Mouse (Mus musculus) R1 (cell line): Measurements from ENCODE around the gene Tspan11.
A peak's percentile ranks its signal among the peaks of the same experiment; 100 is the strongest.

Experiments used
- DNase-seq: peaks from one replicate; pipeline ENCODE4 v3.0.0-alpha.2; 2018; ENCODE audit warnings: low read depth, low spot score

The Tspan11 gene

DNA sequence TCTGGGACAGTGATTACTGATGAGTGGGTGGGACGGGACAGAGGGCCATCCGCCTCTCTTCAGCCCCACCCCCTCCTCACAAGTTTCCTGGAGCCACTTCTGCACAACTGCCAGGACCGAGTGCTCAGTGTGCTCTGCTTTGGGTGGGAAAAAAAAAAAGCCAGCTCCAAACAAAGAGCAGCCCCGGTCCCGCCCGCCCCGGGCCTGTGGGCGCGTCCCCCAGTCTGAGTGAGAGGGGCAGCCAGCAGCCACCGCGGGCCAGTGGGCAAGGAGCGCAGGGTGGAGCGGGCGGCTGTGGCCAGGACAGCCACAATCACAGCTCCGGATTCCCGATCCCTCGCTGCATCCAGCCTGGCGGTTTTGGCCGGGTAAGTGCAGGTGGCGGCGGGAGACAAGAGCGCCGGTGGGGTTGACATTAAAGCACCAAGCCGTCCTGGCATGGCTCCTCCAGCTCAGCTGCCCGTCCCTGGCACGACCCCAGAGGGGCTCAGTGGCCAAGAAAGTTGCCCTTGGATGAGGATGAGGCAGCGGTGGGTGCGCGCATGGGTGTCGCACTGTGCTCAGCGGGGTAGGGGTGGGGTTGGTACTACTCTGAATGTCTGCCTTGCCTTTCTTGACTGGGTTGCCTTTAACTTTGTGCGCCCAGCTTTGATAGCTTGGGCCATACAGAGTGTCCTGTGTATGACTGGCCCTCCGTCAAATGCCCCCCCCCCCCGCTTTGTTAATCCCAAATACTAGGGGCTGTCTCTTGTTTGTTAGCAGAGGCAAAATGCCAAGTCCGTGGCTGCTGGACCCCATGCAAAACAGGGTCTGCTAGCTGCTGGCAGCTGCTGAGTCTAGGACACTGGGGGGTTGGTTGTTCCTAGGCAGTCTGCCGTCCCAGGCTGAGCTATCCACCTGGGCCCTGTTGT lies at the start of gene Tspan11:
Gene Tspan11, plus strand, starts transcription at position 79 of the 911 bp plus-strand sequence.
- peak; percentile 65 for DNase-seq

DNA sequence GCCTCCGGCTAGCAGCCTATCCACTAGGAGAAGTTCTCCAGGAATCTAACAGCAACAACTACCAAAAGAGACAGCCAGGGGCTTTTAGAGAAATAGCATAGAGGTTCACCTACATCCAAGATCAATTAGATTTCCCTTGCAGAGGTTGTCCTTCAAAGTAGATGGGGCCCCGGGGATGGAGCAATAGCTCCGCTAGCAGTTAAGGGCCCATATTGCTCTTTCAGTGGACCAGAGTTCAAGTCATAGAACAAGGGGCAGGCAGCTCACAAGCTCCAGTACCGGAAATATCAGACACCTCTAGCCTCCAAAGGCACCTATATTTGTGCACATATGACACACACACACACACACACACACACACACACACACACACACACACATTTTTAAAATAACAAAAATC lies 49.5 kb upstream of the Tspan11 start:
- DNase-seq, result no peak

DNA sequence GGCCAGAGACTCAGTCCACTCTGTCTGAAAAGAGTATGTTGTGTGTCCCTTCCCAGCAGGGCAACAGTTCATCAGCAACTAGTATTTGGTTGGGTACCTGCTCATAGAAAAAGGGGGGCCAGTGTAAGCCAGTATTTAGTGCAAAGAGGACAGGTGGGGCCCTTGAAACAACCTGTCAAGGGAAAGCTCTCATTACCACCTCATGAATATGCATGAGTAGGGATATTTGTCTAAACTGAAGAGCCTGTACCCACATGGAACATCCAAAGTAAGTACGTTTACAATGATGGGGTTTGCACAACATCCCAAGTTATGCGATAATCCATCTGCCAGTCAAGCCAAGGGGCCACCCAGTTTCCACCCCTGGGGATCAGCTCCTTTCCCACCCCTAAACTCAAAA lies 47.9 kb upstream of the Tspan11 start:
- no peak for DNase-seq

DNA sequence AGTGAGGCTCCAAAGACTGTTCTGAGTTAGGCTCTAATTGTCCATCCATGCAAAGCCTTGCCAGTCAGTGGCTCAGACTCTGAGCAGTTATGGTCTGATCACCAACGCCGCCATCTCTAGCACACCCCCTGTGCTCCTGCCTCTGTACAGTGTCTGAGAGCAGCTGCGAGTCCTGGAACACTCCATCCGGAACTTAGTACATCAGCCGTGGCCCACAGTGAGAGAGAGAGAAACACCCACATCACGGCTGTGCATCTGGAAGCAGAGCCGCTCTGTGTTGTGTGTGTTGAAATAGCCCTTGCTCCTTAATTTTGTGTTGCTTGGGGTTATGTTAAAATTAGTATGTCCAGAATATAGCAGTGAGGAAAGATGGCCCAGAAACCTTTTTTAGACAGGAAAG lies 47.2 kb upstream of the Tspan11 start:
- DNase-seq, result no peak

DNA sequence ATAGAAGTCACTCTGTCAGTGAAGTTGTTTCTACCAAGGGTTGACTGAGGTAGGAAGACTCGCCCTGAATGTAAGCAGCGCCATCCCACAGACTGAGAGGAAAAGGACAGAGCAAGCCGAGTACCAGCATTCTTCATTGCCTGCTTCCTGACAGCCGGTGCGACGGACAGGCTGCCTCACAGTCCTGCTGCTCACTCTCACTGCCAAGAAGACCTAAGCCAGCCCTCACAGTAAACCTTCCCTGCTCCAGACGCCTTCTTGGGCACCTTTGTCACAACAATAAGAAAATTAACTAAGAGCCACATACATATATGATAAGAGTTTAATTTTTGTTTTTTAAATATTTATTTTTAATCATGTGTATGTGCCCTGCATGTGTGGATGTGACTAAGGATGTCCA lies 46.1 kb upstream of the Tspan11 start:
- no peak for DNase-seq

DNA sequence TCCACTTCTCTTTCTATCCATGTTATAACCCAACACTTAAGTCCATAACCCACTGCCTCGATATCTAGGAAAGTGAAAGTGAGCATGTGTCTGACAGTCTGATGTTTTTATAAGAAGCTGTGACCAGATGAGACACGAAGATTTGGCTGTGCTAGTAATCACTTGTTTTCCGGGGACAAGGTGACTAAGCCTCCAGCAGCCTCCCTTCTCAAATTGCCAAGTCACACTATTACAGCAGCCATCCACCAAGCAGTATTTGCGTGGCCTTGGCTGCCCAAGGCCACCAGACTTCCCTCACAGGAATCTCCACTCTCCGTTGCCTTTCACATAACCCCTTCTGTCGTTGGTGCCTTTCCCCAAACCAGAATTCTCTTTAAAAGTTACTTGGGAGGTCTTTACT lies 40.9 kb upstream of the Tspan11 start:
- no peak for DNase-seq

DNA sequence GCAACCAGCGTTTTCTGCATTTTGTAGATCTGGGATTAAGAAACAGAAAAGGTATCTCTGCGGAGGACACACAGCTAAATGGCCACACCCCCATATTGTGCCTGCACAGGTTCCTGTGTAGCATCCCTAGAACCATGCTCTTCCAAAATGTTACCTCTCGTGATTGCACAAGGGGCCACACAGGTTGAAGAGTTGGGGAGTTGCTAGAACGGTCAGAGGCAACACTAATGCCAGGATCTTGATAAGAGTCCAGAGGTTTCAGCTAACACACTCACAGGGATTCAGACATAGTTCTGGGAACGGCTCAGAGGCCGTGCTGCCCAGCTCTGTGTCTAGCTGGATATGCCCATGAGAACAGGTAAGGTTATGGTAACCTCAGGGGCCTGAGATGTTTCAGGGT lies 37.9 kb upstream of the Tspan11 start:
- no peak for DNase-seq

DNA sequence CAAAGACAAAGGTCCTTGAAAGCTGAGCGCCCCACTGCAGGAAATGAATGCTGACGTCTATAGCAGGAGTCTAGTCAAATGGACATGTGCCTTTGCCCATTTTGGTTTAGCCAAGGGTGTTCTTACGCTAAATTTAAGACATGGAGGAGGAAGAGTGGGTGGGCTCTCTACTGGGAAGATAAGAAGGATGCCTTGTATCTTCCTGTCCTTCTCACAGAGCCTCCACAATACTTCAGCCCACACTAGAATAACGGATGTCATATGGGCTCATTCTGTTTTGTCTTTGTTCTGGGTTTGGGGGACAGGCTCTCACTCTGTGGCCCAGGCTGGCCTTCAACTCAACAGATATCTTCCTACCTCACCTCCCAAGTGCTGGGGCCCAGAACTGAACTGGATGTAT lies 35.8 kb upstream of the Tspan11 start:
- DNase-seq, result no peak

DNA sequence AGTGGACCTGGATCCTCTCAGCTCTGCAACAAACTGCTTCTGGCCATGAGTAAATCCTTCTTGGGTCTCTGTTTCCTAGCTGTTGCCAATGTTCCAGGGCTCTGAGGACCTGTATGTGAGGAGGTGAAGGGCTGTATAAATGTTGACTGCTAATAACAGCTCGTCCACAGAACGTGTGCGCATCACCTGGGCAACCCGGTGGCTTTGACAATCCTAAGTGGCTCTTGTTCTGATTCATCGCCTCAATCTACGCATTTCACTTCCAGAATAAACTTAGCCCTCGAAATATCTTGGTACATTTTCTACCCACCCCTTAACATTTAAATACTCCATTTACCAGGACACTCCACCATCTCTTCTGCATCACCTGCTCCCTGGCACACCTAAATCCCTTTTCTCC lies 34.1 kb upstream of the Tspan11 start:
- no peak for DNase-seq

DNA sequence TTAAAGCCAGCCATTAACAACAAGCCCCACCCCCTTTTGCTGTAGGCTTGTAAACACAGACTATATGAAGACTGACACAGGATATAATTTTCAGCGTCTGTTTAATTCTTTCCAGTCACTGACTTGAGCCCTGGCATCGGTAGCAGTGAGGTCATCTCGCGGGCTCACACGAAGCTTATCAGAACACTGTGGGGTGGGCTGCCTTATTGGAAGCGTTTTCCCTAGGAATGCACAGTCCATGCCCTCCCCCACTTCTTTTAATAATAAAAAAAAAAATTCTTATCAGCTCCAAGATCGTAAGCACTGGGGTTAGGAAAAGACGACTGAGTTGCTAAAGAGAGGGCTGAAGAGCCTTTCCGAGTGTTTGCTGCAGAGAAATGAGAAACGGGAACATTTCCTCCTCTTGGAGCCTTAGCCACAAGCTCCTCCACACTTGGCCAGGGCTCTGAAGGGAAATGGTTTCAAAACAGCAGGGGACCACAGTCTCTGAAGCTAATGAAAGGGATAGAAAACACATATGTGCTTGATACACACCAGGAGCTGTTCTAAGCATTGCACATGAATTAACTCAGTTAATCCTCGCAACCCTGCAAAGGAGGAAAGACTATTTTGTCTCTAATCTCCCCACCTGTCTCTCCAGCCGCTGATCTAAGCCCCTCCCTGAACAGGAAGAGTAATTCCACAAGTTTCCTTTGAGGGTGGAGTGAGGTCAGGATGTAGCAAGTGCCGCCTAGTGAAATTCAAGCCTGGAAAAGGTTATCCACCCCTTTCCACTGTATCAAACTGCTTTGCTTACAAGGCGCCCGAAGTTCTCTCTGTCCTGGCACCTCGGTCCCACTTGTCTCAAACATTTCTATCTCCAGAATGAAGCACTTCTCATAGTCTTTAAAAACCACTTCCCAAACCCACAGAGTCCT lies 33.4 kb upstream of the Tspan11 start:
- DNase-seq, result peak; percentile 82

DNA sequence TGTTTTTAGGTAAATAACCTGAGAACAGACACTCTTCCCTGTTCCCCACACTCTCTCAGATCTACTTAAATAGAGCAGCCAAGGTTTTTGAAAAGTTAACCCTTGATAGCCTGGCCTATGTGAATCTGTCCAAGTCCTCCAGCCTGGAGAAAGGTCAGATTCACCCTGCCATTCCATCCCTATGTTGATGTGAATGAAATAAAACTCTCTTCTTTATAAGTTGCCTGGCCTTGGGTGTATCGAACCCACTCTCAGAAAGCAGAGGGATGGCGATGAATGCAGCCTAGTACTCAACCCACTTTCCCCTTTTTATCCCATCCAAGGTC lies 32.7 kb upstream of the Tspan11 start:
- DNase-seq, result no peak

DNA sequence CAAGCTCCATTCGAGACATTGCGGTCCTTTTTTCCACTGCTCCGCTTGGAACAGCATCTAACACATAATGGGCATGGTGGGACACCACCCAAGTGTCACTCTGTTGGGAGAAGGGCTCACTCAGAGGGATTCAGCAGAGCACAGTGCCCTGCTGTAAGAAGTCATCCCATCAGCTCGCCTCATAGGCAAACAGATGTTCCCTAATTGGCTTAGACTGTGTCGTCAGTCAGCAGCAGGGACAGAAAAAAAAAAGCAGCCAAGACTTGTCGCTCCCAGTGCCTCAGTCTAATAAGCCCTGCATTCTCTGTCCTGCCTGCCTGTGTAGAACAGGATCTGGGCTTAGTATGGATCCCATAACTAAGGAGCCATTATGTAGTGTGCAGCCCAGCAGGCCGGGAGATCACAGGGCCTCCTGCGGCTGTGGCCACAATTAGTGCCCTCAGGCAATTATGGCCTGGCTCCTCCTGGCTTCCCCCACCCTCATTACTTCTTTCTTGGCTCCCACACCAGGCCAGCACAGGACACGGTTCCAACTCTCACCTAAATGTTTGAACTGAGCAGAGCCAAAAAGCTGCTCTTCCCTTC lies 31.6 kb upstream of the Tspan11 start:
- no peak for DNase-seq

DNA sequence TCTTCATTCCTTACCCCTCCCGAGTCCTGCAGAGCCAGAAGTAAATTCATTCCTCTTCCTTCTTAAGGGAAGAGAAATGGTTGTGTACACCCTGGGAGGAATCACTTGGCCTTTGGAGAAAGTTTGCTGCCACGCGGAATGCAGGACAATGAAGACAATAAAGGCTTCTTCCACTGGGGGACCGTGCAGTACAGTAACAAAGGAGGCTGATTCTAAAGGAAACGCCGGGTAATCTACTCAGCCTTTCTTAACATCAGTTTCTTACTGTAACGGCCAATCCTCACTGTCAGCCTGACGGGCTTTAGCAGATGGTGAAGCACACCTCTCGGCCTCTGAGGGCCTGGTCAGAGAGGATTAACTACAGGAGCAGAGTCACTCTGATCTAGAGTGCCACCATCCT lies 25.4 kb upstream of the Tspan11 start:
- peak; percentile 60 for DNase-seq

DNA sequence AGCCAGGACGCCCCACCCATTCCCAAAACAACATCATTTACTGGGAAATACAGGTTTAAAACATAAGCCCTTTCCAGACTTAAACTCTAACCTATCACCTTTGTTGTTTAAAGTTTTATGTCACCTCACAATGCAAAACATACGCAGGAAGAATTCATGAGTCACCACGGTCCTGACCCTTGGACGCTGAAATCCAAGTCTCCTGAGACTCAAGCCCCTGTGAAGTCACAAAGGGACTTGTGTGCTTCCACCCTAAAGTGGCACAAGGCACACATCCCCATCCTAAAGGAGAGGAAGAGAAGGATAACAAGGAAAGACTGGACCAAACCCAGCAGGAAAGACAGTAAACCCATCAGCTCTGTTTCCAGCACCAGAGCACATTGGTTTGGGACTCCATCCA lies 22.0 kb upstream of the Tspan11 start:
- no peak for DNase-seq

DNA sequence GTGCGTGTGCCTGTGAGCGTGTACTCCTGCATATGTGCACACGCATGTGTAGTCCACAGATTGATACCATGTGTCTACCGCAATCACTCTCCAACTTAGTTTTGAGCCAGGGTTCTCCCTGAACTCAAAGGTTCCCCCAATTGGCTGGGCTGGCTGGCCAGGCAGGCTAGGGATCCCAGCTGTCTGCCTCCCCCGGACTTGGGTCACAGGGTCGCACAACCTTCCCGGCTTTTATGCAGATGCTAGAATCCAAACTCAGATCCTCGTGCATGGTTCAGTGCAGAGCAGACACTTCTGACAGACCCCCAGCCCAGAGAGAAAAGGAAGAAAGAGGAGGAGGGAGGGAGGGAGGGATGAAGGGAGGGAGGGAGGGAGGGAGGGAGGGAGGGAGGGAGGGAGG lies 18.8 kb upstream of the Tspan11 start:
- DNase-seq, result no peak

DNA sequence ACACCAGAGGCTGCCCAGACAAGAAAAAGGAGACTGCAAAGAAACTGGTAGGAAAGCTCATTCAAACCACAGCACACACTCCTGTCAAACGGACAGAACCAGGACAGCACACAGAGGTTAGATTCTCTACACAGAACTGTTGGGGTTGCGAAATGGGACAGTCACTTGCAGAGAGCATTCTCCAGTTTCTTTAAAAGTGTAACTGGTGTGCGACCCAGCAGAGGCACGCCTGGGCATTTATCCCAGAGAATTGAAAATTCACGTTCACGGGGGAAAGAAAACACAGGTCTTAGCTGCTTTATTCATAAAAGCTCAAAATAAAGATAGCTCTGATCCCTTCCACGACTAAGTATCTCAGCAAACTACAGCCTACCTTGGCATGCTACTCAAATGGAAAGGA lies 18.3 kb upstream of the Tspan11 start:
- DNase-seq, result no peak

DNA sequence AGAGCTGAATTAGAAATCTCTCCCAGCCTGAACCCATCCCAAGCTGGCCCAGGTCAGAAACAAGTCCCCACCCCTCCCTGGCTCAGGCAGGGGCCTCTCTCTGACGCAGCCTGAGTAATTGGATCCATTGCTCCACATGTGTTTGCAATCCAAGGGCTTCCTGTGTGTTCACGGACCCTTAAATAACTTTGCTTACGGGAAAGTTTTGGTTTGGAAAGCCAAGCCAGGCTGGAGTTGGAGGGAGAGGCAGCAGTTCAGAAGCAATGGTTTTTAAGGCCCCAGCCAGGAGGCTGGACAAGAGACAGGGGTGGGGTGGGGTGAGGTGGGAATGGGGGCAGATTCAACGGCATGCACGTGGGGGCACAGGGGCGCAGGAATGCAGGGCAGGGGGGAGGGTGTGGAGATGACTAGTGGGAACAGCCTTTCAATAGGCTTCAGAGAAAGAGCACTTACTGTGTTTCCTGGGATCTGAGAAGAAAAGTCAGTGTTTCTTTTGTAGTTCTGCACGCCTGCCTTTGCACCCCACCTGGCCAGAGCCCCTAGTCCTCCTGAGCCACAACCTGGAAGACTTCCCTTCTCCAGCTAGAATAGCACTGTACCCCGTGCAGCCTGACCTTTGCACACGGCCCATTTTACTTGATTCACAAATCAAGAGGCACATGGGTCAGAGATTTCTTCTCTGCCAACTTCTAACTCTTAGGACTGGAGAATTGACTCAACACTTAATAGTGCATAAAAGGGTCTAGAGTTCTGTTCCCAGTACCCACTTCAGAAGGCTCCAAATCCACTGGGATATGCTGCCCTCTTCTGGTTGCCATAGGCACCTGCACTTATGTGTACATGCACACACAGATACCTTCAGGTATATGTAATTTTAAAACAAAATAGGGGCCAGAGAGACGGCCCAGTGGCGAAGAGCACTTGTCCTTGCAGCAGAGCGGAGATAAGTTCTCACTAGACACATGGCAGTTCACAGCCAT lies 16.8 kb upstream of the Tspan11 start:
- peak; percentile 71 for DNase-seq

DNA sequence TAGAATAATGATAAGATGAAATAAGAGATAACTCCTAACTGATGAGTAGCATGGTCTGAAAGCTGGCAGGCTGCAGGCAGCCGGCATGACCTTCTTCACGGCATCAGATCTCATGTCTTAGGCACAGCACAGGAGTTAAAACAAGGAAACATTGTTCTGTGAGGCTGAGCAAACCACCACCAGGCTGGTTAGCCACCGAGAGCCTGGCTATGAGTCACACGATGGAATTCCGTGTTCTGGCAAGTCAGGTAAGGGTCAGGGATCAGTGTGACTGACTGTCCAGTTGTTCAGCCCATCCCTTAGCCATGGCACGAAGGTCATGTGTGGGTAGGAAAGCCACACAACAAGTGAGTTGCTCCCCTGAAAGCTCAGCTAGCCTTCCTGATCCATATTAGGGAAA lies 16.0 kb upstream of the Tspan11 start:
- DNase-seq, result no peak

DNA sequence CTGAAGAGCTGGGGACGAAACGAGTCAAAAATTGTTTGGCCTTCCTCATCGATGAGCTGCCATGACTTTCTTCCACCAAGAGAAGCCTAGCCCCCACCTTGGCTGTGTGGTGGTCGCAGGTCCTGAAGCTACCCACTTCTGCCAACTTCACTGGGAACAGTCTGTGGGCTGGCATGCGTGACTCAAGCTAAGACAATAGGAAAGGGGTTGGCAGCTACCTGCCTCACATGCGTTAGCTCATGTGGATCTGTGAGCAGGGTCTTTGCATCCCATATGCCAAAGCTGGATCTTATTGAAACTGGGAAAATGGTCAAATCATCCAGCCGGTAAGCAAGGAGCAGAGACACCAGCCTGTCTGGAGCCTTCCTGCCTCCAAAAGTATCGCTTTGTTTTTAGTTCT lies 14.8 kb upstream of the Tspan11 start:
- DNase-seq, result no peak

DNA sequence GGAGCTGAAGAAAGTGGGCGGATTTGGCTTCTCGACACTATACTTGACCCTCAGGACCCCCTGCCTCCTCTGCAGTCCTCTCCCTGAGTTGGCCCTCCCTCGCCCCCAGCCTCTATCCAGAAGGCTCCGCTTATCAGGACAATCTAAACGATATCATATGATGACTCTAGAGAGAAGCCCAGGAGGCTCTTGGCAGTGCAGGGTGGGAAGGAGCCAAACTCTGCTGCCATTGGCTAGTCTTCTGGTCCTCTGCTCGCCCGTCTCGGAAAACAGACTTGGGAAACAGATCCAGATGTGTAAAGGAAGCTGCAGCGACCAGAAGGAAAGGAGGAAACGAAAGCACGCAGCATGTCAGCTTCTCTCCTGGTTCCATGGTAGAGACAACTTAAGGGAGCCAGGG lies 11.5 kb upstream of the Tspan11 start:
- no peak for DNase-seq

DNA sequence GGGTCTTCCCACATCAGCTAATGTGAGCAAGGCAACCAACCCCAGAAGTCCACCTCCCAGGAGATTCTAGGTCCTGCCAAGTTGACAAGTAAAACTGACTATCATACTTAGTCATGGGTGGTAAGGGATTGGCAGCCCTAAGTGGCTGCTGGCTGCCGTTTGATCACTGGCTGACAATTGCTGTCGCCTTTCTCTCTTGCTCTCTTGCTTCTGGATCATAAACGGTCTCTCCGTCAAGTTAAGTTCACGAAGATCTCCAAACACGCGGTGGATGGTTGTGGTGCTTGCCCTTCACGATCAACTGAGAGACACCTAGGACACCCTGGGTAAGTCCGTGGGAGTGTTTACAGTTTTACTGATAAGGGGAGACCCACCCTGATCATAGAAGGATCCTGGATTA lies 11.0 kb upstream of the Tspan11 start:
- DNase-seq, result no peak
